Mouse (Mus musculus) liver, embryonic 14.5 days (tissue): ENCODE results near the gene Car10. TPM values are rescaled to one million over a fixed set of nuclear protein-coding genes. Genes with fewer than 3 reads are reported as not detected.

ENCODE experiments used
- ATAC-seq: fragments of 200-750 bp; cut with Nextera tagmentation; 2 replicates; pipeline ENCODE4 v1.8.0; 2017; ENCODE audit warnings: moderate number of reproducible peaks, mild to moderate bottlenecking, moderate library complexity; ENCODE audit not compliant: insufficient read depth
- DNase-seq, 3 experiments: peaks; one replicate each; pipeline ENCODE4 v3.0.0-alpha.2; 2012 to 2013; ENCODE audit warnings: low read depth in 3 of 3, low spot score in 3 of 3
- H3K27ac ChIP-seq: fragments of 300-500 bp; sonication (generic); 2 replicates; pipeline ENCODE4 v1.5.1; 2014; ENCODE audit warnings: moderate library complexity, mild to moderate bottlenecking, control low read depth, inconsistent platforms
- H3K27me3 ChIP-seq: fragments of 300-500 bp; sonication (generic); 2 replicates; pipeline ENCODE4 v1.6.1; 2014; ENCODE audit warnings: mild to moderate bottlenecking, low read length, moderate library complexity; ENCODE audit not compliant: control insufficient read depth, insufficient read depth
- H3K36me3 ChIP-seq: fragments of 300-500 bp; sonication (generic); replicated peaks from 2 replicates; pipeline ENCODE4 v1.6.1; 2014; ENCODE audit warnings: low read depth; ENCODE audit not compliant: control insufficient read depth, insufficient read depth
- H3K4me1 ChIP-seq, 2 experiments: fragments of 200-500 bp in 1 of 2; fragments of 300-500 bp in 1 of 2; sonication (generic) in 1 of 2; replicated peaks; 2 replicates each; pipeline ENCODE4 v1.6.1; 2012 to 2014; ENCODE audit warnings: antibody characterized with exemption in 1 of 2, inconsistent platforms in 1 of 2, low read length in 1 of 2; ENCODE audit not compliant: control insufficient read depth in 2 of 2, insufficient read depth in 2 of 2
- H3K4me2 ChIP-seq: fragments of 300-500 bp; sonication (generic); 2 replicates; pipeline ENCODE4 v1.6.1; 2014; ENCODE audit warnings: low read depth, mild to moderate bottlenecking, control low read depth, moderate library complexity
- H3K4me3 ChIP-seq, 2 experiments: fragments of 200-500 bp in 1 of 2; fragments of 300-500 bp in 1 of 2; sonication (generic) in 1 of 2; 2 replicates each; pipeline ENCODE4 v1.5.1; 2012 to 2014; ENCODE audit warnings: low read depth in 2 of 2, low read length in 2 of 2, mild to moderate bottlenecking in 2 of 2, control low read depth in 1 of 2, inconsistent platforms in 1 of 2, moderate library complexity in 1 of 2; ENCODE audit not compliant: insufficient read depth in 1 of 2
- H3K9ac ChIP-seq: fragments of 300-500 bp; sonication (generic); replicated peaks from 2 replicates; pipeline ENCODE4 v1.6.1; 2014; ENCODE audit warnings: mild to moderate bottlenecking, control low read depth, moderate library complexity
- H3K9me3 ChIP-seq: fragments of 300-500 bp; sonication (generic); 2 replicates; pipeline ENCODE4 v1.6.1; 2016; ENCODE audit warnings: low read length, mixed read lengths; ENCODE audit not compliant: control insufficient read depth
- CTCF ChIP-seq: IDR thresholded peaks from 2 replicates; pipeline ENCODE4 v1.5.1; 2016; ENCODE audit warnings: antibody characterized with exemption, low read depth, control low read depth
- EP300 ChIP-seq: IDR thresholded peaks from 2 replicates; pipeline ENCODE4 v1.6.1; 2016; ENCODE audit warnings: antibody characterized with exemption, low read depth
- WGBS: fragments of 180-500 bp; shearing (Covaris S2); extraction: QIAGEN DNeasy Blood & Tissue Kit; methylation state at CpG from one replicate; pipeline ENCODE4 v1.1.7; 2014; ENCODE audit not compliant: insufficient replicate concordance; 5-methylcytosine and 5-hydroxymethylcytosine counted together
- polyA plus RNA-seq, 2 experiments: library from polyadenylated mRNA; depleted of rRNA in 1 of 2; stranded (reverse) in 1 of 2; unstranded in 1 of 2; fragments of >200 nt; fragmentation: Nextera tagmentation in 1 of 2; extraction: Ambion mirVana in 1 of 2; gene quantifications; 2 replicates each; pipeline versions ENCODE4 v1.2.1 to v1.2.3; 2012 to 2014

Car10 gene
- polyA plus RNA-seq, 2 experiments = not detected

DNA sequence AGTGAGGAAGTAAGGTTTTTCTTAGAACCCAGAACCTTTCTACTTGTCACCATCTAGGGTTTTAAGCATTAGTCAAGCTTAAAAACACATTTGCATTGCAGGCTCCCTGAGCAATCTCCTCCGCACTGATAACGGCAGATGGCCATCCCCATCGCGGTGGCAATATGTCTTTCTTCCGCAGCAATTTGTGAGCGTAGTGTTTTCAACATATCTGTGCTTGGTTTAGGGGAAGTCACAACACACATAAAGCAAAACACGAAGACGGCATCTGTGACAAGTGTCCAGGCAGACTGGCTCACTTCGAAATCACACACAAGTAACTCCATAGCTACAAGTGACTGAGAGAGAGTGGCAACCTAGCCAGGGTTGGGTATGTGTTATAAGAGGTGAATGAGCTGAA lies 545.6 kb downstream of the Car10 start:
- no peak overlapping the region for H3K9ac ChIP-seq
- WGBS = 80% methylated on average over 9 of the region's 9 CpGs
- ATAC-seq = no peak
- DNase-seq = no peak
- no peak overlapping the region for H3K27ac ChIP-seq
- no peaks in the 10 kb centered on the region for H3K27me3 ChIP-seq
- TF ChIP-seq EP300 = no peak
- TF ChIP-seq CTCF = no peak
- H3K36me3 ChIP-seq = no peaks in the 10 kb centered on the region
- H3K4me3 ChIP-seq = no peak overlapping the region
- H3K4me1 ChIP-seq = no peaks in the 10 kb centered on the region
- no peak overlapping the region for H3K4me2 ChIP-seq
- H3K9me3 ChIP-seq = no peaks in the 10 kb centered on the region

DNA sequence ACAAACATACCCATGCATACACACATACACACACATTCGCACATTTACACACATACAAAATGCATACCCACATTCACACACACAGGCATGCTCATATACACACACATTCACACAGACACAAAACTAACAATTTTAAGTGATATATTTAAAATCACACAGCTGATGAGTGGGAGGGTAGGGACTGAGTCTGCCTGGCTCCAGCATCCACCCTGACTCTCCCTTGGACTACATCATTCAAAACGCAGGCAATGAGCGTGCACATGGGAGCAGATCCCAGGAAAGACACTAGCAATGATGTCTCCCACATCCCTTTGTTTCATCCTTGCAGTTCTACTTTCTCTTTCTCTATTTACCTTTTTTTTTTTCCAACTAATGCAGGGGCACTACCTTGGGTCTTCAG lies 548.4 kb downstream of the Car10 start:
- no peaks in the 10 kb centered on the region for H3K4me1 ChIP-seq
- no peaks in the 10 kb centered on the region for H3K36me3 ChIP-seq
- no peak for DNase-seq
- WGBS = 58% methylated on average over 3 of the region's 3 CpGs
- no peak overlapping the region for H3K4me2 ChIP-seq
- no peak overlapping the region for H3K9ac ChIP-seq
- no peak overlapping the region for H3K4me3 ChIP-seq
- no peaks in the 10 kb centered on the region for H3K27me3 ChIP-seq
- H3K27ac ChIP-seq = no peak overlapping the region
- TF ChIP-seq CTCF (no peak), EP300 (no peak)
- H3K9me3 ChIP-seq = no peaks in the 10 kb centered on the region
- ATAC-seq = no peak
